Comparison of ENCODE assay signal across 8 mouse cellular contexts in genomic region chr6:39780857-39781666, GRCm38 (mm10). TPM values are rescaled to one million over a fixed set of nuclear protein-coding genes. Genes with fewer than 3 reads are reported as not detected.
DNase-seq lines count a peak whose midpoint lies in the region; ATAC-seq and TF ChIP-seq lines count a peak whose summit lies in the region.

No protein-coding gene starts in this region.

- H3K4me2 ChIP-seq in heart, embryonic 15.5 days: peak overlapping the region; percentile 76
- peak overlapping the region; percentile 43 for H3K4me2 ChIP-seq in kidney, postnatal 0 days (ENCODE audit: low read length)
- peak overlapping the region; percentile 61 for H3K4me2 ChIP-seq in stomach, postnatal 0 days (replicated peaks; ENCODE audit: low read depth)

- peak overlapping the region; percentile 42 for H3K4me3 ChIP-seq in heart, embryonic 15.5 days
- H3K4me3 ChIP-seq in kidney, postnatal 0 days (replicated peaks; ENCODE audit: low read depth, low read length): peak overlapping the region; percentile 5; the same call in 1 of the 2 replicates
- peak overlapping the region; percentile 20 for H3K4me3 ChIP-seq in stomach, postnatal 0 days (ENCODE audit: low read depth, low read length)

- H3K27ac ChIP-seq in heart, embryonic 15.5 days: peak overlapping the region; percentile 57
- peak overlapping the region; percentile 37; the same call in 1 of the 2 replicates for H3K27ac ChIP-seq in kidney, postnatal 0 days
- H3K27ac ChIP-seq in stomach, postnatal 0 days (replicated peaks): peak overlapping the region; percentile 67

- no peaks in the 10 kb centered on the region for H3K9me3 ChIP-seq in heart, embryonic 15.5 days (replicated peaks)
- H3K9me3 ChIP-seq in kidney, postnatal 0 days (replicated peaks; ENCODE audit: low read length): no peaks in the 10 kb centered on the region
- no peaks in the 10 kb centered on the region for H3K9me3 ChIP-seq in stomach, postnatal 0 days (ENCODE audit: control insufficient read depth, low read length)

- no peak for TF ChIP-seq CTCF in kidney, postnatal 0 days (IDR thresholded peaks at IDR 0.05; ENCODE audit: low read depth)
- TF ChIP-seq CTCF in stomach, postnatal 0 days (IDR thresholded peaks at IDR 0.05; ENCODE audit: low read depth): no peak

- H3K9ac ChIP-seq in heart, embryonic 15.5 days: peak overlapping the region; percentile 43
- H3K9ac ChIP-seq in kidney, postnatal 0 days (ENCODE audit: low read depth, low read length): peak overlapping the region; percentile 23; the same call in 1 of the 2 replicates
- peak overlapping the region; percentile 45 for H3K9ac ChIP-seq in stomach, postnatal 0 days (ENCODE audit: low read length)

- 5% methylated on average over 18 of the region's 18 CpGs for whole genome bisulfite sequencing in heart, embryonic 15.5 days
- 9% methylated on average over 18 of the region's 18 CpGs for WGBS in kidney, postnatal 0 days
- 5% methylated on average over 18 of the region's 18 CpGs for WGBS in stomach, postnatal 0 days

- H3K27me3 ChIP-seq in heart, embryonic 15.5 days: no peaks in the 10 kb centered on the region
- no peaks in the 10 kb centered on the region for H3K27me3 ChIP-seq in kidney, postnatal 0 days (ENCODE audit: insufficient read depth, low read length)
- H3K27me3 ChIP-seq in stomach, postnatal 0 days (ENCODE audit: control insufficient read depth, insufficient read depth, low read length): no peaks in the 10 kb centered on the region

- H3K4me1 ChIP-seq in heart, embryonic 15.5 days (replicated peaks): peaks cover 21% of the 10 kb centered on the region
- no peaks in the 10 kb centered on the region; the same call in 1 of the 2 replicates for H3K4me1 ChIP-seq in kidney, postnatal 0 days (replicated peaks; ENCODE audit: insufficient read depth, low read length)
- H3K4me1 ChIP-seq in stomach, postnatal 0 days (replicated peaks; ENCODE audit: control insufficient read depth, insufficient read depth): no peaks in the 10 kb centered on the region

- ATAC-seq in heart, embryonic 15.5 days (replicated peaks; ENCODE audit: insufficient number of reproducible peaks, insufficient read depth, low FRiP score, low read depth): no peak
- ATAC-seq in kidney, postnatal 0 days (replicated peaks; ENCODE audit: low FRiP score, low read depth): 0 out of 2 replicates have a peak, but pooled peaks have one; percentile 52
- peak; percentile 39 for ATAC-seq in stomach, postnatal 0 days (ENCODE audit: low FRiP score, low TSS enrichment)

- DNase-seq in adrenal gland, postnatal 10 days: peak; percentile 36
- DNase-seq in adrenal gland, postnatal 25 days: no peak
- DNase-seq in embryo, embryonic 10 days (ENCODE audit: low spot score): peak; percentile 60
- peak; percentile 47 for DNase-seq in kidney, postnatal 0 days (ENCODE audit: low spot score)
- peak; percentile 39 for DNase-seq in lung, postnatal 36 days
- peak; percentile 43 for DNase-seq in stomach, postnatal 0 days (ENCODE audit: low spot score)
- DNase-seq in right cerebral cortex, postnatal 36 days (ENCODE audit: low spot score in 2 of 2): no peak

- no peaks in the 10 kb centered on the region for H3K36me3 ChIP-seq in heart, embryonic 15.5 days
- no peaks in the 10 kb centered on the region for H3K36me3 ChIP-seq in kidney, postnatal 0 days (ENCODE audit: insufficient read depth, low read length)
- no peaks in the 10 kb centered on the region for H3K36me3 ChIP-seq in stomach, postnatal 0 days (ENCODE audit: control insufficient read depth, insufficient read depth, low read length)

- TF ChIP-seq EP300 in stomach, postnatal 0 days (optimal IDR thresholded peaks at IDR 0.05): no peak

RNA-seq across cellular contexts. Expression of gene Mrps33, which starts 29.7 kb away (rescaled TPM):
- total RNA-seq in adrenal gland, postnatal 10 days (2021): 10 to 100 TPM; 79.1 to 90.4 TPM
- total RNA-seq in adrenal gland, postnatal 25 days (2021): 71.2 and 76.7 TPM in 2 replicates
- 148 and 187 TPM in 2 replicates for polyA plus RNA-seq in heart, embryonic 15.5 days (2015; fragmentation: Nextera tagmentation; extraction: Ambion mirVana)
- 220 and 245 TPM in 2 replicates for polyA plus RNA-seq in kidney, postnatal 0 days (2015; fragmentation: Nextera tagmentation; extraction: Ambion mirVana)
- polyA plus RNA-seq in stomach, postnatal 0 days (2015; fragmentation: Nextera tagmentation; extraction: Ambion mirVana): 139 and 151 TPM in 2 replicates

RNA-seq across cellular contexts. Expression of gene Braf, which starts 55.8 kb away (rescaled TPM):
- total RNA-seq in adrenal gland, postnatal 10 days (2021): 10 to 100 TPM; 25.6 to 29.5 TPM
- 35.1 and 43.4 TPM in 2 replicates for total RNA-seq in adrenal gland, postnatal 25 days (2021)
- 8.7 and 11.0 TPM in 2 replicates for polyA plus RNA-seq in heart, embryonic 15.5 days (2015; fragmentation: Nextera tagmentation; extraction: Ambion mirVana)
- polyA plus RNA-seq in kidney, postnatal 0 days (2015; fragmentation: Nextera tagmentation; extraction: Ambion mirVana): 7.6 and 8.4 TPM in 2 replicates
- polyA plus RNA-seq in stomach, postnatal 0 days (2015; fragmentation: Nextera tagmentation; extraction: Ambion mirVana): 4.8 and 5.3 TPM in 2 replicates

Comparison
In these comparisons a context has a peak if more than half of its experiments do, and no peak if none do; other contexts are left out.
1. DNase-seq: peak in adrenal gland, postnatal 10 days (single experiment), embryo, embryonic 10 days (single experiment), kidney, postnatal 0 days (single experiment), lung, postnatal 36 days (single experiment) and stomach, postnatal 0 days (single experiment); none in adrenal gland, postnatal 25 days (single experiment) and right cerebral cortex, postnatal 36 days (0 of 2).
2. Peak in every context shown above with its lines, with median percentiles within 50 percentile points of each other: H3K27ac ChIP-seq, H3K4me2 ChIP-seq, H3K4me3 ChIP-seq and H3K9ac ChIP-seq.